Mouse (Mus musculus) embryonic fibroblast, embryonic 13.5 days (primary cell): ENCODE results near the gene Higd1b. TPM values are rescaled to one million over a fixed set of nuclear protein-coding genes. Genes with fewer than 3 reads are reported as not detected.

Source experiments
- H3K27ac ChIP-seq: 2 replicates; pipeline ENCODE4 v1.5.1; 2012; ENCODE audit warnings: low read length, control low read depth, inconsistent platforms; ENCODE audit not compliant: insufficient read depth
- H3K4me1 ChIP-seq: 2 replicates; pipeline ENCODE4 v1.6.1; 2011; ENCODE audit warnings: low read length; ENCODE audit not compliant: control insufficient read depth, insufficient read depth
- H3K4me3 ChIP-seq: 2 replicates; pipeline ENCODE4 v1.5.1; 2011; ENCODE audit warnings: mild to moderate bottlenecking, control low read depth, low read length; ENCODE audit not compliant: insufficient read depth
- CTCF ChIP-seq: IDR thresholded peaks from 2 replicates; pipeline ENCODE4 v1.5.1; 2011; ENCODE audit warnings: mild to moderate bottlenecking, control low read depth, low read length, moderate library complexity, borderline replicate concordance; ENCODE audit not compliant: insufficient read depth
- POLR2A ChIP-seq: IDR thresholded peaks from 2 replicates; pipeline ENCODE4 v1.6.1; 2011; ENCODE audit warnings: low read depth, mild to moderate bottlenecking, control low read depth, low read length, moderate library complexity
- polyA plus RNA-seq: library from polyadenylated mRNA; stranded (reverse); fragments of >200 nt; gene quantifications from 2 replicates; pipeline ENCODE4 v1.2.4, GENCODE M21; 2011; ENCODE audit warnings: low read depth; ENCODE audit not compliant: missing spikeins, insufficient read length

Higd1b gene
- polyA plus RNA-seq, 1 experiment, result not detected

GRCm38 (mm10) chr11:102880585-102881313 lies 45.1 kb downstream of the Higd1b start, which contains the start of the genes Eftud2 and Ccdc103:
Eftud2 (minus strand) TSS chr11:102880985.
Ccdc103 (plus strand) TSS chr11:102881204.
- Histone ChIP-seq H3K4me3 (peak within 1 kb of the TSS; percentile 92), H3K27ac (peak within 1 kb of the TSS; percentile 56), H3K4me1 (peaks cover 5% of the 10 kb centered on the region)
- TF ChIP-seq POLR2A (peak; percentile 76), CTCF (no peak)

GRCm38 (mm10) chr11:102881314-102882198 lies 45.9 kb downstream of the Higd1b start:
- H3K4me3 ChIP-seq, result peak overlapping the region; percentile 63
- H3K27ac ChIP-seq, result no peak overlapping the region
- H3K4me1 ChIP-seq, result peaks cover 5% of the 10 kb centered on the region
- TF ChIP-seq POLR2A (no peak), CTCF (no peak)

- H3K27ac ChIP-seq, result no peak within 1 kb of the TSS
- TF ChIP-seq CTCF, result no peak
- no peak for TF ChIP-seq POLR2A
- no peak within 1 kb of the TSS for H3K4me3 ChIP-seq
- no peaks in the 10 kb centered on the region for H3K4me1 ChIP-seq
Observed at GRCm38 (mm10) chr11:102884616-102885219, 49.1 kb downstream of the Higd1b start, which contains the start of gene Fam187a. Fam187a (plus strand) TSS chr11:102885169.

GRCm38 (mm10) chr11:102887433-102887832 lies 51.8 kb downstream of the Higd1b start:
- no peak overlapping the region for H3K4me3 ChIP-seq
- no peaks in the 10 kb centered on the region for H3K4me1 ChIP-seq
- TF ChIP-seq CTCF (no peak), POLR2A (no peak)
- no peak overlapping the region for H3K27ac ChIP-seq

Other genes starting within 250 kb of the Higd1b start
- 54.6 and 75.0 TPM in 2 replicates for gene Fzd2, start 231.5 kb upstream of the Higd1b start, polyA plus RNA-seq
- gene Meioc, start 172.1 kb upstream of the Higd1b start, polyA plus RNA-seq, result not detected in 2 replicates
- gene Ccdc43, start 138.1 kb upstream of the Higd1b start, polyA plus RNA-seq, result 25.6 and 26.4 TPM in 2 replicates
- gene Adam11, start 74.4 kb upstream of the Higd1b start, polyA plus RNA-seq, result 0.40 and 2.0 TPM in 2 replicates
- gene Gjc1, start 16.1 kb upstream of the Higd1b start, polyA plus RNA-seq, result 27.8 and 43.5 TPM in 2 replicates
- gene Eftud2, start 45.1 kb downstream of the Higd1b start, polyA plus RNA-seq, result 75.9 and 77.9 TPM in 2 replicates
- gene Ccdc103, start 45.4 kb downstream of the Higd1b start, polyA plus RNA-seq, result 0.49 and 0.73 TPM in 2 replicates
- not detected in 2 replicates for gene Fam187a, start 49.3 kb downstream of the Higd1b start, polyA plus RNA-seq
- 1.4 TPM in 1 of 2 replicates, not detected in the other for gene Gfap, start 65.1 kb downstream of the Higd1b start, polyA plus RNA-seq
- 10.5 and 15.7 TPM in 2 replicates for gene Kif18b, start 89.3 kb downstream of the Higd1b start, polyA plus RNA-seq
- not detected in 2 replicates for gene C1ql1, start 110.8 kb downstream of the Higd1b start, polyA plus RNA-seq
- 91.1 and 111 TPM in 2 replicates for gene Nmt1, start 192.3 kb downstream of the Higd1b start, polyA plus RNA-seq
- 57.7 and 66.6 TPM in 2 replicates for gene Dcakd, start 192.5 kb downstream of the Higd1b start, polyA plus RNA-seq